Mouse (Mus musculus) embryonic fibroblast, embryonic 13.5 days (primary cell): Measurements from ENCODE around the gene Ptov1.

Source experiments
- CTCF ChIP-seq: IDR thresholded peaks from 2 replicates; pipeline ENCODE4 v1.5.1; 2011; ENCODE audit warnings: mild to moderate bottlenecking, control low read depth, low read length, moderate library complexity, borderline replicate concordance; ENCODE audit not compliant: insufficient read depth
- POLR2A ChIP-seq: IDR thresholded peaks from 2 replicates; pipeline ENCODE4 v1.6.1; 2011; ENCODE audit warnings: low read depth, mild to moderate bottlenecking, control low read depth, low read length, moderate library complexity

- peak; percentile 44; the same call in 1 of the 2 replicates for TF ChIP-seq CTCF
- TF ChIP-seq POLR2A = no peak
These were observed 44.7 kb downstream of the Ptov1 start for GRCm38 (mm10) chr7:44824872-44825271.
